Mouse (Mus musculus) kidney, adult 2 months (tissue): ENCODE results near the gene Tubgcp6.

ENCODE experiments used
- CTCF ChIP-seq: fragments of 200-500 bp; conservative IDR thresholded peaks from 2 replicates; pipeline ENCODE4 v1.5.1; 2011; ENCODE audit warnings: low read depth, mild to moderate bottlenecking, control low read depth, low read length, moderate library complexity, mixed read lengths; ENCODE audit not compliant: insufficient read depth, insufficient read length
- POLR2A ChIP-seq: fragments of 200-500 bp; IDR thresholded peaks from one replicate; pipeline ENCODE4 v1.6.1; 2011; ENCODE audit warnings: low read depth, low read length, control low read depth

DNA sequence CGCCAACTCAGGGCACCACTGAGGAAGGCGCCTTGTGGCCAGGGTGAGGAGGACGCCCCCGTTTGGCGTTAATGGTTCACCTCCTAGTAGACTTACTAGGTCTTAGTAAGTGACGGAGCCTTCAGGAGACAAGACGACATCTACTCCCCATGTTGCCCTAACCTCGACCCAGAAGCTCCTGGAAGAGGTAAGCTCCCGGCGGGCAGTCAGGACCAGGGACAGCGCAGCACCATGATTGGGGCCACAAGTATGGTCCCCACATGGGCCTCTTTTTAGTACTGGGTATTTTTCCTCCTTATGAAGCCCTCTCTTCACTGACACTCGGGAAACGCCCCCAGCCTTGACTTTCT is 27.1 kb upstream of the Tubgcp6 start:
- TF ChIP-seq CTCF (no peak), POLR2A (no peak)
